Comparison of ENCODE assay signal across 31 mouse cellular contexts in the genomic region with DNA sequence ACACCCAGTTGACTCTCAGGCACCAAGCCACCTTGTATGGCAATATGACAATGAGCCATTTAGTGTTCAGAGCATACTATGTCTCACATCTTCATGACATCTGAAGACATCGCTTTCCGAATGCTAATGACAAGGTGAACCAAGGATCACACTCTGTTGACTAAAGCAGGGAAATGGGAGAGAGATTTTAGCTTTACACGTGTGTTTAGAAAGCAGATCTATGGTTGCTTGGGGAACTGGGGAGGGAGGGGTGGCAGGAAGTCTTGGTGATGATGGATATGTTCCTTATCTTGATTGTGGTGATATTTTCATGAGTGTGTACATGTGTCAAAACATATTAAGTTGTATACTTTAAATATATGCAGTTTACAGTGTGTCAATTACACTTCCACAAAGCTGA.
"Had no signal": no experiment of that assay in that cellular context is flagged by ENCODE, and none has a peak within 500 bp of the region (broad histone marks: within the 10 kb centered on the region; RNA-seq: fewer than 3 reads in every experiment).

No protein-coding gene starts in this region.

- H3K27me3 ChIP-seq: limb, embryonic 15.5 days; lung, embryonic 15.5 days; midbrain, embryonic 15.5 days had no signal

- H3K9ac ChIP-seq: limb, embryonic 12.5 days; limb, embryonic 13.5 days; limb, embryonic 15.5 days; liver, embryonic 12.5 days; liver, embryonic 13.5 days; liver, embryonic 14.5 days; liver, embryonic 15.5 days; liver, postnatal 0 days; lung, embryonic 14.5 days; lung, embryonic 15.5 days; midbrain, embryonic 12.5 days; midbrain, embryonic 13.5 days; midbrain, embryonic 15.5 days; neural tube, embryonic 12.5 days; neural tube, embryonic 13.5 days had no signal

- H3K27ac ChIP-seq: limb, embryonic 10.5 days; limb, embryonic 12.5 days; limb, embryonic 13.5 days; limb, embryonic 15.5 days; liver, embryonic 12.5 days; liver, embryonic 13.5 days; liver, embryonic 14.5 days; liver, embryonic 15.5 days; lung, embryonic 15.5 days; macrophage; midbrain, embryonic 10.5 days; midbrain, embryonic 12.5 days; midbrain, embryonic 13.5 days; midbrain, embryonic 15.5 days; neural tube, embryonic 12.5 days; neural tube, embryonic 13.5 days had no signal

- H3K4me2 ChIP-seq: limb, embryonic 12.5 days; limb, embryonic 13.5 days; limb, embryonic 15.5 days; liver, embryonic 11.5 days; liver, embryonic 12.5 days; liver, embryonic 13.5 days; liver, embryonic 15.5 days; lung, embryonic 14.5 days; lung, embryonic 15.5 days; midbrain, embryonic 11.5 days; midbrain, embryonic 12.5 days; midbrain, embryonic 13.5 days; midbrain, embryonic 15.5 days; neural tube, embryonic 12.5 days; neural tube, embryonic 13.5 days had no signal

- H3K36me3 ChIP-seq: limb, embryonic 10.5 days; limb, embryonic 12.5 days; limb, embryonic 13.5 days; limb, embryonic 15.5 days; liver, embryonic 12.5 days; liver, embryonic 13.5 days; liver, embryonic 15.5 days; lung, embryonic 15.5 days; midbrain, embryonic 10.5 days; midbrain, embryonic 12.5 days; midbrain, embryonic 13.5 days; midbrain, embryonic 15.5 days; neural tube, embryonic 12.5 days; neural tube, embryonic 13.5 days had no signal

- ATAC-seq: liver, embryonic 12.5 days; liver, postnatal 0 days; lung, postnatal 0 days; midbrain, embryonic 13.5 days; midbrain, embryonic 15.5 days; midbrain, embryonic 16.5 days had no signal

- H3K4me3 ChIP-seq: limb, embryonic 10.5 days; limb, embryonic 12.5 days; limb, embryonic 13.5 days; limb, embryonic 15.5 days; liver, embryonic 12.5 days; liver, embryonic 13.5 days; liver, embryonic 15.5 days; lung, embryonic 15.5 days; midbrain, embryonic 10.5 days; midbrain, embryonic 12.5 days; midbrain, embryonic 13.5 days; midbrain, embryonic 15.5 days; neural tube, embryonic 12.5 days; neural tube, embryonic 13.5 days had no signal

- H3K9me3 ChIP-seq: limb, embryonic 10.5 days; limb, embryonic 12.5 days; limb, embryonic 13.5 days; limb, embryonic 15.5 days; liver, embryonic 12.5 days; liver, embryonic 13.5 days; liver, embryonic 15.5 days; lung, embryonic 15.5 days; megakaryocyte, embryonic 14.5 days; midbrain, embryonic 10.5 days; midbrain, embryonic 12.5 days; midbrain, embryonic 13.5 days; midbrain, embryonic 15.5 days; neural tube, embryonic 12.5 days; neural tube, embryonic 13.5 days had no signal

- DNase-seq: left cerebral cortex, postnatal 4 days; liver, embryonic 13.5 days; liver, postnatal 0 days; lung, adult 18-20 months; lung, adult 2 months; lung, embryonic 14.5 days; lung, postnatal 10 days; lung, postnatal 14 days; lung, postnatal 36 days; lung, postnatal 4 days; midbrain, embryonic 14.5 days had no signal
